Mouse (Mus musculus) CH12.LX (cell line): ENCODE data around the gene Lrch1. TPM values are rescaled to one million over a fixed set of nuclear protein-coding genes. Genes with fewer than 3 reads are reported as not detected.
A peak's percentile ranks its signal among the peaks of the same experiment; 100 is the strongest.

Experiments used
- DNase-seq: peaks from one replicate; pipeline ENCODE4 v3.0.0-alpha.2; 2013; ENCODE audit errors: extremely low read depth
- H3K27ac ChIP-seq: 2 replicates; pipeline ENCODE4 v1.5.1; 2012; ENCODE audit warnings: low read depth, mild to moderate bottlenecking, control low read depth, moderate library complexity; ENCODE audit not compliant: insufficient read depth
- H3K27me3 ChIP-seq: replicated peaks from 2 replicates; pipeline ENCODE3; 2012; ENCODE audit warnings: inconsistent platforms
- H3K36me3 ChIP-seq, 2 experiments: replicated peaks in 1 of 2; 2 replicates each; pipeline versions ENCODE3 to v1.6.1; 2012; ENCODE audit warnings: inconsistent platforms in 1 of 2, low read length in 1 of 2, mild to moderate bottlenecking in 1 of 2, mixed read lengths in 1 of 2, moderate library complexity in 1 of 2; ENCODE audit not compliant: control insufficient read depth in 1 of 2, insufficient read depth in 1 of 2
- H3K4me1 ChIP-seq, 2 experiments: 2 replicates each; pipeline ENCODE4 v1.6.1; 2012; ENCODE audit warnings: inconsistent platforms in 1 of 2, moderate library complexity in 1 of 2; ENCODE audit not compliant: insufficient read depth in 2 of 2, control insufficient read depth in 1 of 2
- H3K4me2 ChIP-seq: 2 replicates; pipeline ENCODE4 v1.6.1; 2012; ENCODE audit warnings: low read depth, mild to moderate bottlenecking, control low read depth; ENCODE audit not compliant: poor library complexity, insufficient read depth, severe bottlenecking
- H3K4me3 ChIP-seq, 3 experiments: fragments of 150-350 bp in 1 of 3; sonication (generic) in 1 of 3; replicated peaks in 1 of 3; 2 replicates each; pipeline versions ENCODE3 to v1.5.1; 2011 to 2012; ENCODE audit warnings: low read depth in 2 of 3, low read length in 2 of 3, mild to moderate bottlenecking in 2 of 3, moderate library complexity in 2 of 3, control low read depth in 1 of 3, improper control_type of control experiment in 1 of 3, inconsistent platforms in 1 of 3, mixed read lengths in 1 of 3; ENCODE audit not compliant: poor library complexity in 1 of 3
- H3K79me2 ChIP-seq: replicated peaks from 2 replicates; pipeline ENCODE4 v1.6.1; 2012; ENCODE audit warnings: mild to moderate bottlenecking, moderate library complexity; ENCODE audit not compliant: control insufficient read depth, poor library complexity, insufficient read depth, severe bottlenecking; ENCODE audit errors: extremely low read depth
- H3K9ac ChIP-seq: 2 replicates; pipeline ENCODE4 v1.6.1; 2012; ENCODE audit warnings: low read depth, mild to moderate bottlenecking, control low read depth, moderate library complexity; ENCODE audit not compliant: insufficient read depth
- H3K9me3 ChIP-seq: replicated peaks from 2 replicates; pipeline ENCODE3; 2012; ENCODE audit warnings: low read length, inconsistent platforms, mixed read lengths
- CHD1 ChIP-seq: IDR thresholded peaks from 2 replicates; pipeline ENCODE4 v1.6.1; 2012; ENCODE audit warnings: low read depth, low read length, improper control_type of control experiment, inconsistent platforms
- CHD2 ChIP-seq: IDR thresholded peaks from 2 replicates; pipeline ENCODE4 v1.6.1; 2011; ENCODE audit warnings: low read length, improper control_type of control experiment
- EP300 ChIP-seq: IDR thresholded peaks from 2 replicates; pipeline ENCODE4 v1.6.1; 2011; ENCODE audit warnings: low read length, improper control_type of control experiment
- ETS1 ChIP-seq: conservative IDR thresholded peaks from 2 replicates; pipeline ENCODE4 v1.6.1; 2012; ENCODE audit warnings: low read depth, mild to moderate bottlenecking, inconsistent platforms, low read length, improper control_type of control experiment, moderate library complexity
- GABPA ChIP-seq: IDR thresholded peaks from 2 replicates; pipeline ENCODE4 v1.6.1; 2012; ENCODE audit warnings: low read depth, low read length, improper control_type of control experiment, inconsistent platforms; ENCODE audit not compliant: insufficient replicate concordance
- HCFC1 ChIP-seq: IDR thresholded peaks from 2 replicates; pipeline ENCODE4 v1.6.1; 2012; ENCODE audit warnings: low read depth, mild to moderate bottlenecking, inconsistent platforms, low read length, improper control_type of control experiment
- IRF4 ChIP-seq: IDR thresholded peaks from 2 replicates; pipeline ENCODE4 v1.6.1; 2014; ENCODE audit warnings: low read depth, mild to moderate bottlenecking, inconsistent platforms, low read length, improper control_type of control experiment
- JUND ChIP-seq: conservative IDR thresholded peaks from 2 replicates; pipeline ENCODE4 v1.6.1; 2011; ENCODE audit warnings: low read depth, low read length, improper control_type of control experiment
- KAT2A ChIP-seq: IDR thresholded peaks from 2 replicates; pipeline ENCODE4 v1.6.1; 2012; ENCODE audit warnings: low read length, improper control_type of control experiment, inconsistent platforms; ENCODE audit not compliant: insufficient replicate concordance
- MAX ChIP-seq: IDR thresholded peaks from 2 replicates; pipeline ENCODE4 v1.6.1; 2011; ENCODE audit warnings: low read length, improper control_type of control experiment
- MAZ ChIP-seq: IDR thresholded peaks from 2 replicates; pipeline ENCODE4 v1.6.1; 2012; ENCODE audit warnings: low read depth, mild to moderate bottlenecking, inconsistent platforms, low read length, improper control_type of control experiment, moderate library complexity
- NELFE ChIP-seq: IDR thresholded peaks from 2 replicates; pipeline ENCODE4 v1.6.1; 2011; ENCODE audit warnings: low read depth, low read length, improper control_type of control experiment
- NRF1 ChIP-seq: IDR thresholded peaks from 2 replicates; pipeline ENCODE4 v1.6.1; 2014; ENCODE audit warnings: low read depth, mild to moderate bottlenecking, inconsistent platforms, low read length, improper control_type of control experiment, moderate library complexity
- POLR2A ChIP-seq: IDR thresholded peaks from 2 replicates; pipeline ENCODE4 v1.6.1; 2011; ENCODE audit warnings: low read depth, mild to moderate bottlenecking, improper control_type of control experiment, low read length
- RAD21 ChIP-seq: IDR thresholded peaks from 2 replicates; pipeline ENCODE4 v1.6.1; 2011; ENCODE audit warnings: low read depth, mild to moderate bottlenecking, low read length, improper control_type of control experiment, moderate library complexity
- TCF12 ChIP-seq: IDR thresholded peaks from 2 replicates; pipeline ENCODE4 v1.6.1; 2014; ENCODE audit warnings: low read depth, mild to moderate bottlenecking, inconsistent platforms, low read length, improper control_type of control experiment
- UBTF ChIP-seq: IDR thresholded peaks from 2 replicates; pipeline ENCODE4 v1.6.1; 2012; ENCODE audit warnings: low read depth, mild to moderate bottlenecking, inconsistent platforms, low read length, improper control_type of control experiment, moderate library complexity
- ZNF384 ChIP-seq: IDR thresholded peaks from 2 replicates; pipeline ENCODE4 v1.6.1; 2012; ENCODE audit warnings: low read depth, low read length, improper control_type of control experiment, inconsistent platforms
- dilution Hi-C: fragments of 300-500 bp; cut with MboI; formaldehyde crosslinking; loops from 2 replicates; pipeline ENCODE4 v1.14.3; 2020; ENCODE audit warnings: low sequenced_read_pairs; ENCODE audit not compliant: extremely low pct_unique_long_range_greater_than_20kb, extremely low pct_ligation_motif_present
- in situ Hi-C: fragments of 300-500 bp; cut with MboI; formaldehyde crosslinking; loops from 3 replicates; pipeline ENCODE4 v1.14.3; 2019; ENCODE audit warnings: low sequenced_read_pairs, low pct_ligation_motif_present, low pct_unique_long_range_greater_than_20kb, mixed read lengths
- polyA plus RNA-seq: library from polyadenylated mRNA; unstranded; fragments of >175 nt; gene quantifications from 2 replicates; pipeline ENCODE4 v1.2.1, GENCODE M21; 2012; ENCODE audit warnings: low read depth; ENCODE audit not compliant: insufficient read length
- total RNA-seq, 2 experiments: library from RNA; depleted of rRNA; stranded (reverse); fragments of 300-350 nt in 1 of 2; fragments of >200 nt in 1 of 2; gene quantifications; 2 replicates each; pipeline ENCODE4 v1.2.3; 2012 to 2014

The Lrch1 gene
- total and polyA plus RNA-seq, 3 experiments = 10.3 to 23.3 (median 12.8) TPM

GRCm38 (mm10) chr14:74847311-74848133 is 100.2 kb downstream of the Lrch1 start (continued):
- TF ChIP-seq GABPA = no peak
- peak; percentile 66 for TF ChIP-seq IRF4
- TF ChIP-seq MAZ = no peak
- no peak for TF ChIP-seq ZNF384
- TF ChIP-seq TCF12 = peak; percentile 36; the same call in 1 of the 2 replicates
- TF ChIP-seq ETS1 = peak; percentile 78
- peak; percentile 64; the same call in 1 of the 2 replicates for TF ChIP-seq MAX
- peak; percentile 70 for TF ChIP-seq JUND
- TF ChIP-seq POLR2A = peak; percentile 60
- no peak for TF ChIP-seq CHD2
- TF ChIP-seq NELFE = 0 out of 2 replicates have a peak, but pooled peaks have one; percentile 44
- no peak for TF ChIP-seq UBTF
- TF ChIP-seq RAD21 = no peak; the same call in 1 of the 2 replicates

- H3K79me2 ChIP-seq = no peaks in the 10 kb centered on the region
- peak overlapping the region; percentile 14; the same call in 1 of the 2 replicates for H3K9ac ChIP-seq
- no peak for TF ChIP-seq HCFC1
- TF ChIP-seq ETS1 = no peak
- TF ChIP-seq CHD1 = no peak; the same call in 1 of the 2 replicates
- no peak for TF ChIP-seq NRF1
- no peak for TF ChIP-seq KAT2A
- no peak for TF ChIP-seq EP300
- no peak for TF ChIP-seq ZNF384
- TF ChIP-seq IRF4 = no peak
- in situ Hi-C loops = no loop called here
- H3K27ac ChIP-seq = no peak overlapping the region
- H3K27me3 ChIP-seq = no peaks in the 10 kb centered on the region
- H3K4me1 ChIP-seq = peaks cover 9 to 43% of the 10 kb centered on the region in 2 experiments
- peaks cover 0 to 9% of the 10 kb centered on the region in 2 experiments for H3K36me3 ChIP-seq
- H3K4me3 ChIP-seq = peak overlapping the region in 2 of 3 experiments; percentile 21 to 54
- DNase-seq = no peak
- dilution Hi-C loops = no loop called here
- no peaks in the 10 kb centered on the region for H3K9me3 ChIP-seq
- peak overlapping the region; percentile 64 for H3K4me2 ChIP-seq
Observed at GRCm38 (mm10) chr14:74846668-74847067, 101.0 kb downstream of the Lrch1 start.
